ENCODE assay signal across 13 mouse cellular contexts in genomic region chr10:60696390-60696789, GRCm38 (mm10).
"Had no signal": no experiment of that assay in that cellular context is flagged by ENCODE, and none has a peak within 500 bp of the region (broad histone marks: within the 10 kb centered on the region; RNA-seq: fewer than 3 reads in every experiment).

Gene Cdh23 (minus strand): TSS chr10:60696490.

- H3K36me3 ChIP-seq: heart, embryonic 10.5 days; heart, embryonic 12.5 days; hindbrain, embryonic 10.5 days; hindbrain, embryonic 12.5 days; kidney, embryonic 15.5 days; limb, embryonic 10.5 days; limb, embryonic 12.5 days had no signal

- H3K4me2 ChIP-seq: heart, embryonic 12.5 days; hindbrain, embryonic 12.5 days; hindbrain, embryonic 14.5 days; kidney, embryonic 15.5 days; limb, embryonic 12.5 days; liver, embryonic 11.5 days had no signal

- H3K4me1 ChIP-seq: heart, embryonic 10.5 days; heart, embryonic 12.5 days; hindbrain, embryonic 10.5 days had no signal

- H3K27ac ChIP-seq: gastrocnemius, adult 2 months; heart, embryonic 10.5 days; hindbrain, embryonic 10.5 days; hindbrain, embryonic 12.5 days; hindbrain, embryonic 14.5 days; kidney, embryonic 15.5 days; kidney, postnatal 0 days; left cerebral cortex, adult 2 months; limb, embryonic 10.5 days; limb, embryonic 12.5 days had no signal

- H3K9me3 ChIP-seq: heart, embryonic 10.5 days; heart, embryonic 12.5 days; hindbrain, embryonic 10.5 days; hindbrain, embryonic 12.5 days; kidney, embryonic 15.5 days; limb, embryonic 10.5 days; limb, embryonic 12.5 days had no signal

- ATAC-seq: hindbrain, embryonic 16.5 days had no signal

- H3K4me3 ChIP-seq: gastrocnemius, adult 2 months; heart, embryonic 10.5 days; heart, embryonic 12.5 days; hindbrain, embryonic 10.5 days; hindbrain, embryonic 12.5 days; kidney, embryonic 15.5 days; left cerebral cortex, adult 2 months; limb, embryonic 10.5 days; limb, embryonic 12.5 days had no signal

- H3K9ac ChIP-seq: heart, embryonic 12.5 days; hindbrain, embryonic 12.5 days; hindbrain, embryonic 14.5 days; kidney, embryonic 15.5 days; limb, embryonic 12.5 days had no signal
